Mouse (Mus musculus) left cerebral cortex, adult 18-20 months (tissue): ENCODE data around the gene Ppp4c. TPM values are rescaled to one million over a fixed set of nuclear protein-coding genes. Genes with fewer than 3 reads are reported as not detected.
A peak's percentile ranks its signal among the peaks of the same experiment; 100 is the strongest.

Source experiments
- DNase-seq, 2 experiments: peaks; one replicate each; pipeline ENCODE4 v3.0.0; 2021 to 2022; ENCODE audit warnings: low spot score in 2 of 2, mixed read lengths in 1 of 2
- total RNA-seq, 2 experiments: library from RNA; stranded (reverse); gene quantifications; 2 replicates each; pipeline ENCODE4 v1.2.3; 2021

Gene Ppp4c
- total RNA-seq, 2 experiments from 2014 or later: 48.3 to 48.5 TPM

- DNase-seq: no peak
Observed at GRCm38 (mm10) chr7:126759672-126760390, 32.5 kb downstream of the Ppp4c start.

GRCm38 (mm10) chr7:126759050-126759671, 33.1 kb downstream of the Ppp4c start, which contains the start of gene Mapk3:
Mapk3 (plus strand) TSS chr7:126759601.
- DNase-seq: peak; percentile 78 to 83

GRCm38 (mm10) chr7:126758539-126758938, 33.8 kb downstream of the Ppp4c start:
- no peak for DNase-seq

GRCm38 (mm10) chr7:126754866-126755265, 37.4 kb downstream of the Ppp4c start:
- peak; percentile 71 to 78 for DNase-seq

GRCm38 (mm10) chr7:126749582-126750343, 42.5 kb downstream of the Ppp4c start:
- no peak for DNase-seq

GRCm38 (mm10) chr7:126748824-126749223, 43.5 kb downstream of the Ppp4c start:
- no peak for DNase-seq

GRCm38 (mm10) chr7:126746798-126747197, 45.5 kb downstream of the Ppp4c start:
- no peak for DNase-seq

- no peak for DNase-seq
Observed at GRCm38 (mm10) chr7:126746066-126746465, 46.2 kb downstream of the Ppp4c start.

- peak in 1 of 2 experiments; percentile 31 for DNase-seq
Observed at GRCm38 (mm10) chr7:126741964-126742482, 50.3 kb downstream of the Ppp4c start.

GRCm38 (mm10) chr7:126741452-126741851, 50.8 kb downstream of the Ppp4c start:
- DNase-seq: no peak

GRCm38 (mm10) chr7:126740977-126741376, 51.3 kb downstream of the Ppp4c start:
- DNase-seq: no peak

GRCm38 (mm10) chr7:126740132-126740735, 52.1 kb downstream of the Ppp4c start:
- DNase-seq: no peak

- DNase-seq: peak; percentile 82 to 88
Observed at GRCm38 (mm10) chr7:126739551-126739950, 52.7 kb downstream of the Ppp4c start.

GRCm38 (mm10) chr7:126736122-126736521, 56.2 kb downstream of the Ppp4c start:
- DNase-seq: no peak

Other genes starting within 250 kb of the Ppp4c start
- gene Eif3c, start 226.1 kb downstream of the Ppp4c start, total RNA-seq: 100 to 1,000 TPM; 182 to 184 TPM
- 1 to 10 TPM in 1 of 2 experiments, under 1 TPM in 1; 0.58 to 1.1 TPM for gene Apobr, start 207.6 kb downstream of the Ppp4c start, total RNA-seq
- gene Cln3, start 206.7 kb downstream of the Ppp4c start, total RNA-seq: 10 to 100 TPM; 26.2 to 26.7 TPM
- gene Il27, start 197.6 kb downstream of the Ppp4c start, total RNA-seq: not detected
- 10 to 100 TPM; 20.3 to 22.6 TPM for gene Nupr1, start 161.6 kb downstream of the Ppp4c start, total RNA-seq
- 10 to 100 TPM; 30.5 to 32.9 TPM for gene Sgf29, start 143.2 kb downstream of the Ppp4c start, total RNA-seq
- 10 to 100 TPM in 1 of 2 experiments, 1 to 10 TPM in 1; 8.1 to 12.9 TPM for gene Sult1a1, start 116.1 kb downstream of the Ppp4c start, total RNA-seq
- 10 to 100 TPM; 90.5 to 94.8 TPM for gene Bola2, start 97.1 kb downstream of the Ppp4c start, total RNA-seq
- gene Slx1b, start 96.7 kb downstream of the Ppp4c start, total RNA-seq: 10 to 100 TPM; 14.5 to 15.1 TPM
- 100 to 1,000 TPM; 161 to 166 TPM for gene Coro1a, start 84.7 kb downstream of the Ppp4c start, total RNA-seq
- gene Mapk3, start 32.9 kb downstream of the Ppp4c start, total RNA-seq: 100 to 1,000 TPM; 157 to 208 TPM
- gene Gdpd3, start 26.2 kb downstream of the Ppp4c start, total RNA-seq: 1 to 10 TPM; 1.3 to 3.5 TPM
- 100 to 1,000 TPM; 282 to 325 TPM for gene Ypel3, start 15.5 kb downstream of the Ppp4c start, total RNA-seq
- under 1 TPM; 0.56 to 0.63 TPM for gene Tbx6, start 11.0 kb downstream of the Ppp4c start, total RNA-seq
- 10 to 100 TPM; 63.0 to 65.5 TPM for gene Fam57b, start 5.2 kb upstream of the Ppp4c start, total RNA-seq
- gene 4930451I11Rik, start 39.1 kb upstream of the Ppp4c start, total RNA-seq: not detected
- 10 to 100 TPM; 55.8 to 56.1 TPM for gene Doc2a, start 54.9 kb upstream of the Ppp4c start, total RNA-seq
- gene Hirip3, start 69.5 kb upstream of the Ppp4c start, total RNA-seq: 10 to 100 TPM; 29.0 to 31.9 TPM
- 10 to 100 TPM; 54.0 to 54.6 TPM for gene Ino80e, start 69.9 kb upstream of the Ppp4c start, total RNA-seq
- 100 to 1,000 TPM; 150 to 163 TPM for gene Taok2, start 92.2 kb upstream of the Ppp4c start, total RNA-seq
- gene Tmem219, start 130.4 kb upstream of the Ppp4c start, total RNA-seq: 10 to 100 TPM; 19.6 to 23.3 TPM
- gene Kctd13, start 136.4 kb upstream of the Ppp4c start, total RNA-seq: 100 to 1,000 TPM; 136 to 158 TPM
- 10 to 100 TPM; 39.7 to 43.3 TPM for gene Asphd1, start 157.1 kb upstream of the Ppp4c start, total RNA-seq
- gene Sez6l2, start 158.1 kb upstream of the Ppp4c start, total RNA-seq: 100 to 1,000 TPM; 407 to 416 TPM
- 100 to 1,000 TPM; 171 to 180 TPM for gene Cdipt, start 183.4 kb upstream of the Ppp4c start, total RNA-seq
- under 1 TPM in 1 of 2 experiments, not detected in 1; 0.45 TPM for gene Cdiptos, start 183.6 kb upstream of the Ppp4c start, total RNA-seq
- 1 to 10 TPM; 8.6 to 9.5 TPM for gene Mvp, start 222.1 kb upstream of the Ppp4c start, total RNA-seq
- gene Pagr1b, start 224.0 kb upstream of the Ppp4c start, total RNA-seq: not detected
- gene Pagr1a, start 224.9 kb upstream of the Ppp4c start, total RNA-seq: 10 to 100 TPM; 18.7 to 35.6 TPM
- 10 to 100 TPM; 45.7 to 55.3 TPM for gene Gm42742, start 228.6 kb upstream of the Ppp4c start, total RNA-seq
- 100 to 1,000 TPM; 202 to 211 TPM for gene Prrt2, start 228.7 kb upstream of the Ppp4c start, total RNA-seq
- gene Maz, start 234.5 kb upstream of the Ppp4c start, total RNA-seq: 100 to 1,000 TPM; 205 to 207 TPM
- 1 to 10 TPM; 3.6 to 5.7 TPM for gene Kif22, start 250.0 kb upstream of the Ppp4c start, total RNA-seq